Mouse (Mus musculus): ENCODE results near the gene Tm9sf3.

DNA sequence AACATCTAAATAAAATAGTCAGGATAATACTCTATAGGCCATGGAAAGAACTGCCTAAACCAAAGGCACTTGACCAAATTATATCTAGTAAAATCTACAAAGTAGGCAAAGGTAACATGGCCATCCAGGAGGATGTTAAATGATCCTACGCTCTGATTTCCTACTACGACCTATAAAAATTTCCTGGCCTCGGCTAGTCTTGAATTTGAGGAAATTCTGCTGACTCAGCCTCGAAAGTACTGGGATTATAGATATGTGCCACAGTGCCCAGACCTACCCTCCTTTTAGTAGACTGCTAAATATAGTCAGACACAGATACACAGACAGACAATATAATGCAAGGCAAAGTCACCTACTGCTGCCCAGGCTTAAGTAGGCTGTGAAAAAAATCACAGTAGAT is 30.1 kb downstream of the Tm9sf3 start:
- TF ChIP-seq CTCF (conservative IDR thresholded peaks at IDR 0.05; ENCODE audit: insufficient read depth, insufficient read length, low read depth, low read length), result no peak
- no peak for TF ChIP-seq POLR2A (IDR thresholded peaks at IDR 0.05; ENCODE audit: low read depth, low read length)

All from kidney, adult 2 months (tissue).